Comparison of ENCODE assay signal across 8 mouse cellular contexts in the genomic region with DNA sequence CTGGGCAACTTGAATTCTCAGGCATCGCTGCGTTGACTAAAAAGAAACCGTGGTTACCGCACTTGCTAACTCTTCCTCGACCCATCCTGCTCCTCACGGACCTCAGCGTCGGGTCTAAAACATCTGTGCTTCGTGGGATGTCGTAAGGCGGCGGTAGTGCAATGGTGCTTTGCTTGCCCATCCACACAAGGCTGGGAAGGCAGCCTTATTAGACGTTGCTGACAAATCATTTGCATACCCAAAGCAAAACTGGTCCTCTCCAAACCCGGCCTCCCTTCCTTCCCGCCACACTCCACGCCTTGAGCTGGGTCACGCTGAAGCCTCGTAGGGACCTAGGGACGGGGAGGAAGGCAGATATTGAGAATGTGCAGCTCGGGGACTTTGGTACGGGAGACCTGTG. TPM values are rescaled to one million over a fixed set of nuclear protein-coding genes. Genes with fewer than 3 reads are reported as not detected.
DNase-seq lines count a peak whose midpoint lies in the region; ATAC-seq lines count a peak whose summit lies in the region.

No protein-coding gene starts in this region.

- ATAC-seq in erythroid progenitor cell, adult 5-6 weeks (replicated peaks; ENCODE audit: low FRiP score, poor library complexity, severe bottlenecking): peak; percentile 66
- peak; percentile 69 for ATAC-seq in midbrain, embryonic 12.5 days (ENCODE audit: low FRiP score, low read depth)

- peak overlapping the region; percentile 88 for H3K4me2 ChIP-seq in midbrain, embryonic 12.5 days (replicated peaks)

- peak overlapping the region; percentile 65 for H3K9ac ChIP-seq in midbrain, embryonic 12.5 days (replicated peaks)

- peak overlapping the region; percentile 94 for H3K27ac ChIP-seq in midbrain, embryonic 12.5 days (replicated peaks)

- WGBS in midbrain, embryonic 12.5 days: under 1% methylated on average over 21 of the region's 21 CpGs

- H3K4me1 ChIP-seq in midbrain, embryonic 12.5 days: peaks cover 28% of the 10 kb centered on the region

- no peaks in the 10 kb centered on the region for H3K9me3 ChIP-seq in midbrain, embryonic 12.5 days

- DNase-seq in kidney, adult 8-10 months: peak; percentile 43 to 47
- DNase-seq in kidney, postnatal 14 days: no peak
- peak; percentile 56 for DNase-seq in MEL-GATA-1-ER (ENCODE audit: extremely low read depth, low read depth)
- peak; percentile 39 to 60 for DNase-seq in kidney, postnatal 25 days
- DNase-seq in urinary bladder, adult 18-20 months (ENCODE audit: low spot score in 2 of 2): no peak
- DNase-seq in left cerebral cortex, postnatal 36 days (ENCODE audit: low spot score in 2 of 2): no peak

- intact Hi-C loops in left cerebral cortex, postnatal 36 days (cut with DNase I): loop anchor here (2.0 kb wide), 2 partner anchors 61 to 123 kb away; a partner anchor contains a TSS

- no peaks in the 10 kb centered on the region for H3K36me3 ChIP-seq in midbrain, embryonic 12.5 days

- H3K4me3 ChIP-seq in midbrain, embryonic 12.5 days: peak overlapping the region; percentile 86

- H3K27me3 ChIP-seq in midbrain, embryonic 12.5 days: no peaks in the 10 kb centered on the region

RNA-seq across cellular contexts. Expression of a gene that starts 0.6 kb away (rescaled TPM):
- 8.6 and 13.4 TPM in 2 replicates for total RNA-seq in erythroid progenitor cell, adult 5-6 weeks (2015; ENCODE audit: low replicate concordance)
- 15.2 and 23.7 TPM in 2 replicates for total RNA-seq in erythroid progenitor cell, adult 5-6 weeks (2017; ENCODE audit: low replicate concordance)
- 16.6 and 17.1 TPM in 2 replicates for polyA plus RNA-seq in midbrain, embryonic 12.5 days (2016; fragmentation: Nextera tagmentation; extraction: Ambion mirVana)
- 10 to 100 TPM in 1 of 2 experiments, 1 to 10 TPM in 1; 9.9 to 13.0 TPM for total RNA-seq in left cerebral cortex, postnatal 36 days (2021)

Comparison
In these comparisons a context has a peak if more than half of its experiments do, and no peak if none do; other contexts are left out.
1. DNase-seq: peak in kidney, adult 8-10 months (2 of 2), MEL-GATA-1-ER (single experiment) and kidney, postnatal 25 days (2 of 2); none in kidney, postnatal 14 days (single experiment), urinary bladder, adult 18-20 months (0 of 2) and left cerebral cortex, postnatal 36 days (0 of 2).